Mouse (Mus musculus) kidney, adult 2 months (tissue): ENCODE data around the gene Tex46. TPM values are rescaled to one million over a fixed set of nuclear protein-coding genes. Genes with fewer than 3 reads are reported as not detected.
A peak's percentile ranks its signal among the peaks of the same experiment; 100 is the strongest.

Source experiments
- DNase-seq: peaks from one replicate; pipeline ENCODE4 v3.0.0; 2021
- H3K27ac ChIP-seq: fragments of 200-500 bp; 2 replicates; pipeline ENCODE4 v1.5.1; 2012; ENCODE audit warnings: low read depth, low read length, control low read depth, inconsistent platforms; ENCODE audit not compliant: insufficient read depth
- H3K27me3 ChIP-seq: fragments of 200-500 bp; replicated peaks from 2 replicates; pipeline ENCODE4 v1.6.1; 2012; ENCODE audit warnings: mild to moderate bottlenecking, moderate library complexity, low read length, inconsistent platforms; ENCODE audit not compliant: control insufficient read depth, insufficient read depth
- H3K36me3 ChIP-seq: fragments of 200-500 bp; 2 replicates; pipeline ENCODE4 v1.6.1; 2012; ENCODE audit warnings: mild to moderate bottlenecking, moderate library complexity, low read length, inconsistent platforms; ENCODE audit not compliant: control insufficient read depth, insufficient read depth
- H3K4me1 ChIP-seq: fragments of 200-500 bp; 2 replicates; pipeline ENCODE4 v1.6.1; 2011; ENCODE audit warnings: low read length; ENCODE audit not compliant: control insufficient read depth, insufficient read depth
- H3K4me3 ChIP-seq: fragments of 200-500 bp; 2 replicates; pipeline ENCODE4 v1.5.1; 2011; ENCODE audit warnings: mild to moderate bottlenecking, low read depth, low read length, control low read depth; ENCODE audit not compliant: insufficient read depth
- CTCF ChIP-seq: fragments of 200-500 bp; conservative IDR thresholded peaks from 2 replicates; pipeline ENCODE4 v1.5.1; 2011; ENCODE audit warnings: low read depth, mild to moderate bottlenecking, control low read depth, low read length, moderate library complexity, mixed read lengths; ENCODE audit not compliant: insufficient read depth, insufficient read length
- POLR2A ChIP-seq: fragments of 200-500 bp; IDR thresholded peaks from one replicate; pipeline ENCODE4 v1.6.1; 2011; ENCODE audit warnings: low read depth, low read length, control low read depth
- WGBS: fragments of 180-500 bp; shearing (Covaris S2); methylation state at CpG from one replicate; pipeline ENCODE4 v1.1.7; 2018; 5-methylcytosine and 5-hydroxymethylcytosine counted together
- polyA plus RNA-seq: library from polyadenylated mRNA; depleted of rRNA; stranded (reverse); fragments of >200 nt; gene quantifications from 2 replicates; pipeline ENCODE4 v1.2.3, GENCODE M21; 2012

Gene Tex46
- polyA plus RNA-seq, 1 experiment = not detected

GRCm38 (mm10) chr4:136602568-136602967 is 7.7 kb upstream of the Tex46 start, which contains the start of gene Kdm1a:
Gene Kdm1a (minus strand): TSS chr4:136602723.
- peak; percentile 96 for DNase-seq
- WGBS = 1% methylated on average over 43 of the region's 45 CpGs
- TF ChIP-seq POLR2A (peak; percentile 25), CTCF (peak; percentile 91)
- Histone ChIP-seq H3K36me3 (no peaks in the 10 kb centered on the region), H3K27me3 (no peaks in the 10 kb centered on the region), H3K4me3 (peak within 1 kb of the TSS; percentile 95), H3K4me1 (peaks cover 7% of the 10 kb centered on the region; the same call in 1 of the 2 replicates), H3K27ac (peak within 1 kb of the TSS; percentile 62)

DNA sequence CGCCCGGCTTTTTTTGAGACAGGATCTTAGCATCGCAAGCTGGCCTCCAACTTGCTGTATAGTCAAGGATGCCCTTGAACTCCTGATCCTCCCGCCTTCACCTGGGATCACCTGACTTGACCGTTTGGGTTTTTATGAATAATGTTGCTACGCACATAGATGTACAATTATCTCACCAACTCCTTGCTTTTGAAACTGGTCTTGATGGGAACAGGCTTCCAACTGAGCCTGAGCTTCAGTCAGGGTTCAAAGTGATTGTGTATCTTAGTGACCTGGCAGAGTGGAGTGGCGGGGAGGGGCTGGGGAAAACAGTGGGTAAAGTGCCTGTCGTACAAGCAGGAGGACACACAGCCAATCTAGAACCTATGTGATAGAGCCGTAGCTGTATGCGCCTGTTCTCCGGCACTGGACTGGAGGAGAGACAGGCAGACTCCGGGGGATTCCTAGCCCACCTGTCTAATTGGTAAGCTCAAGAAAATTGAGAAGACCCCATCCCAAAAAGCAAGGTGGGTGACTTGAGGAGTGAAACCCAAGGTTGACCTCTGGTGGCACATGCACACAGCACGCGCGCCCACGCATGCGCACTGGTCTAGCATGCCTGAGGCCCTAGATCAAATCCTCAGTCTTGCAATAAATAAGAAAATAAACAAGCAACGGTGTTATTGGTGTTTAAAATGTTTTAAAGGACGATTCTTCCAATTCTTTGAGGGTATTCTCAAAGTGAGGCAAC is 4.3 kb upstream of the Tex46 start:
- H3K27ac ChIP-seq = no peak overlapping the region
- peaks cover 7% of the 10 kb centered on the region; the same call in 1 of the 2 replicates for H3K4me1 ChIP-seq
- 90% methylated on average over 19 of the region's 19 CpGs for WGBS
- TF ChIP-seq POLR2A (no peak), CTCF (no peak)
- no peak overlapping the region for H3K4me3 ChIP-seq
- no peaks in the 10 kb centered on the region for H3K36me3 ChIP-seq
- DNase-seq = no peak
- H3K27me3 ChIP-seq = no peaks in the 10 kb centered on the region

GRCm38 (mm10) chr4:136613657-136614056 is 3.4 kb downstream of the Tex46 start:
- Histone ChIP-seq H3K4me3 (no peak overlapping the region), H3K27ac (no peak overlapping the region), H3K36me3 (no peaks in the 10 kb centered on the region), H3K27me3 (no peaks in the 10 kb centered on the region), H3K4me1 (no peaks in the 10 kb centered on the region)
- DNase-seq = no peak
- TF ChIP-seq CTCF (no peak), POLR2A (no peak)
- WGBS = 61% methylated on average over 7 of the region's 7 CpGs

GRCm38 (mm10) chr4:136621336-136621735 is 11.1 kb downstream of the Tex46 start:
- H3K4me3 ChIP-seq = no peak overlapping the region
- WGBS = 0% methylated on average over 1 of the region's 1 CpGs
- no peaks in the 10 kb centered on the region for H3K4me1 ChIP-seq
- H3K27me3 ChIP-seq = no peaks in the 10 kb centered on the region
- no peak overlapping the region for H3K27ac ChIP-seq
- H3K36me3 ChIP-seq = no peaks in the 10 kb centered on the region
- DNase-seq = peak; percentile 60
- peak; percentile 53 for TF ChIP-seq CTCF
- TF ChIP-seq POLR2A = no peak

- no peak overlapping the region for H3K27ac ChIP-seq
- no peaks in the 10 kb centered on the region for H3K4me1 ChIP-seq
- H3K36me3 ChIP-seq = no peaks in the 10 kb centered on the region
- no peak overlapping the region for H3K4me3 ChIP-seq
- TF ChIP-seq POLR2A (no peak), CTCF (no peak)
- H3K27me3 ChIP-seq = no peaks in the 10 kb centered on the region
- WGBS = 48% methylated on average over 5 of the region's 5 CpGs
- DNase-seq = no peak
Measured at GRCm38 (mm10) chr4:136621956-136622355, 11.7 kb downstream of the Tex46 start.

GRCm38 (mm10) chr4:136622388-136622787 is 12.2 kb downstream of the Tex46 start, which contains the start of gene Lactbl1:
Gene Lactbl1 (plus strand): TSS chr4:136622621.
- WGBS = 60% methylated on average over 6 of the region's 6 CpGs

GRCm38 (mm10) chr4:136626590-136626989 is 16.4 kb downstream of the Tex46 start:
- Histone ChIP-seq H3K36me3 (no peaks in the 10 kb centered on the region), H3K27me3 (no peaks in the 10 kb centered on the region), H3K4me1 (no peaks in the 10 kb centered on the region), H3K27ac (no peak overlapping the region), H3K4me3 (no peak overlapping the region)
- TF ChIP-seq CTCF (no peak), POLR2A (no peak)
- WGBS = 67% methylated on average over 6 of the region's 6 CpGs
- DNase-seq = no peak

More at GRCm38 (mm10) chr4:136622388-136622787, 12.2 kb downstream of the Tex46 start, which contains the start of gene Lactbl1:
- TF ChIP-seq POLR2A (no peak), CTCF (no peak)
- no peaks in the 10 kb centered on the region for H3K4me1 ChIP-seq
- no peak within 1 kb of the TSS for H3K4me3 ChIP-seq
- DNase-seq = no peak
- H3K27ac ChIP-seq = no peak within 1 kb of the TSS
- no peaks in the 10 kb centered on the region for H3K36me3 ChIP-seq
- no peaks in the 10 kb centered on the region for H3K27me3 ChIP-seq
